Mouse (Mus musculus) cerebellum, adult 11 months (tissue): Measurements from ENCODE around the gene Rwdd3.
A peak's percentile ranks its signal among the peaks of the same experiment; 100 is the strongest.

Source experiments
- DNase-seq: peaks from one replicate; pipeline ENCODE4 v3.0.0; 2022

Gene Rwdd3

DNA sequence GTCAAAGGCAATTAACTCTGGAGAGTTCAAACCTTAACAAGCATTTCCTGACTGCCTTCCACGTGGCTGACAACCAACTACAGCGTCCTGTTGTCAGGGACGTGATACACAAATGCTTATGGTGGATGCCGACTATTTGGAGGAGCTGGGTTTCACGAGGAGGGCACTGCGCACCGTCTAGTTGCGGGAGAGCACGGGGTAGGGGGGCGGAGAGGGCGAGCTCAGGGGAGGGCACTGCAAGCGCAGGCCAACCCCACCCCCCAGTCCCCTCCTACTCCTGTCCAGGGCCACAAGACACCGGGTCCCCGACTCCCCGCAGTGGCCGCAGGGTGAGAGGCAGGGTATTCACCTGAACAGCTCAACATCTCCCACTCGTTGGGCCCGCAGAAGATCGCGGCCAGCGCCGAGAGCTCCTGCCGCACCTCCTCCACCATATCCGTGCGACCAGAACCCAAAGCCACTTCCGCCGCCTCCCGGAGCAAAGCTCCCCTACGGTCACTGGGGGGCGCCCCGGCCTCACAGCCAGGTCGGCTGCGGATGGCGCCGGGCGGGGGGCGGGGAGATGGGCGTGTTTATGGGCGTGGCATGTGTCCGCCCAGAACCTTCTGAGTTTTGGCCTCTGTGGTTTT, at the start of gene Rwdd3:
TSS of gene Rwdd3 (minus strand) at position 453 of the 629 bp plus-strand sequence.
- peak; percentile 89 for DNase-seq

DNA sequence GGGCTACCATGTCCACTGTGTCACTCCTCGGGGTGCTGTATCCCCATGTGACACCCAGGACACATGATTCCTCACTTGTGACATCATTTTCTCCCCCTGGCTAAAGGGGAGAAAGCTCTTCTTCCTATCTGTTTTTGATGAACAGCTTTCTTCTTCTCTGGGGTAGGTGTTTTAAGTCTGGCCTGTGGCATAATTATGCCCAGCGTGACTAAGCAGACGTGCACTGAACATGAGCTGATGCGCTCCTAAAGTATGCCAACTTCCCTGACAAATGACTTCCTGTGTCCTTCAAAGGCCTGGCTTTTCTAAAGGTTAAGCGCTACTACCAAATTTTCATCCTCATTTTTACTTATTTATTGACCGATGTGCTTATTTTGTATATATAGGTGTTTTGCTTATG, 45.5 kb upstream of the Rwdd3 start:
- DNase-seq = no peak

DNA sequence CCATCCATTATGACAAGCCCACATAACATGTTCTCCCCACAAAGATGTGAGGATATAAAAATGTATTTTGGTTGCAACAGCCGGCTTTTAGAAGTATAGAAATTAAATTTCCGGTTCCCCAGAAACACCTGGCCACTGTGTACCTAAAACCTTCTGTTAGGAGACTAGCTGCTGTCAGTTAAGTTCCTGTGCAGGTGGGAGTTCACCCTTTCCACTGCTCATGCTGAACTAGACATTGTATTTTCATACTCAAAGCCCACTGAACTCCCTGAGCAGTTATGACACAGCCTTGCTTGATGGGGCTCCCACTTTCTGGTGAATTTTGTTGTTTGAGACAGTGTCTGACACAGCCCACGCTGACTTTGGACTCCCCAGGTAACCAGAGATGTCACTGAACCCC, 42.0 kb upstream of the Rwdd3 start:
- DNase-seq = no peak

DNA sequence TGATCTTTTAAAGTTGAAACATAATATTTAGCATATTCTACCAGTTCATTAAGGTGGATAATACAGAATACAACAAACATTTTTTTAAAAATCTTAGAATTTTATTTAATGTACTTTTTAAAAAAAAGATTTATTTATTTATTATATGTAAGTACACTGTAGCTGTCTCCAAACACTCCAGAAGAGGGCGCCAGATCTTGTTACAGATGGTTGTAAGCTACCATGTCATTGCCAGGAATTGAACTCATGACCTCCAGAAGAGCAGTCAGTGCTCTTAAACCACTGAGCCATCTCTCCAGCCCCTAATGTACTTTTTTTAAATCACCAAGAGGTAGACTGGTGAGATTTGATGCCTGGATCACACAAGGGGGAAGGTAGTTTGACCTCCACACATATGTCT, 40.7 kb upstream of the Rwdd3 start:
- DNase-seq = no peak

DNA sequence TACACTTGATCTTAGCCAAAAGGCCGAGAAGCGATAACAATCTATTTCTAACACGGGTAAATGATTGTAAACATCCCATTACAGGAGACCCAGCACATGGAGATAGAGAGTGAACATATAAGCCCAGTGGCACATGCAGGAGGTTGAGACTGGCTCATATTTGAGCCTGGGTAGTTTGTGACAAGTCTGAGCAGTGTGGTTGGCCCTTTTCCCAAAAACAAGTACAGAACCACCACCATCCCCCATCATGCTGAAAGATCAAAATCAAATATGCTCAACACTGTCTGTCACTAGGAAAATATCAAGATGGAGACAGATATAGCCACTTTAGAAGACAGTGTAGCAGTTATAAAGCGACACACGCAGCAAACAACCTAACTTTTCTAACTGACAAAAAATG, 37.5 kb upstream of the Rwdd3 start:
- DNase-seq = no peak

DNA sequence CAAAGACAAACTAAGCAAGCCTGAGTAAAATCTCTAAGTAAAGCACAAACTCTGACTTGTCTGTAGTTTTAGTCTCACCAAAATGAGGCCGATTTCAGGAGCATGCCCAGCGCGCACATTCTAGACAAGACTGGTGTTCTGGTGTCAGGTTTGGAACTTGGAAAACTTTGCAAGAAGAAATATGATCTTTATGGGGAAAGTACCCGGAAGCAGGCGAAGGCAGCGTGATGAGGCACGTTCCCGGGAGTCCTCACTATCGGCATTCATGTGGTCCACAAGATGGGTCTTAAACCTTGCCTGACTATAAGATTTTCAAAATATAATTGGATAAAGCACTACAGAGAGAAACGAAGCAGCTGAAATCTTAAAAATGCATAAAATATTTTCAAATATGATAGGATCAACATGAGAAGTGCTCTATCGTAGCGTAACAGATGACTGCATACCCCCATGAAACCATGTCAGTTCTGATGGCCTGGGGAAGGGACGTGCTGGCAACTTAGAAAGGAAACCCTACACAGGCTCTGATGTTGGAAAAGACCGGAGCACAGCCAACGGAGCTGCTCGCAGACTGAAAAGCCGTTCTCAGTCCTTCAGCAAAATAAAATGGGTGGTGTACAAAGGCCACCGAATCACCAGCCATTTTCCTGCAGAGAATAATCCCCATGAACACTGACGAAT, 34.8 kb upstream of the Rwdd3 start:
- DNase-seq = no peak

DNA sequence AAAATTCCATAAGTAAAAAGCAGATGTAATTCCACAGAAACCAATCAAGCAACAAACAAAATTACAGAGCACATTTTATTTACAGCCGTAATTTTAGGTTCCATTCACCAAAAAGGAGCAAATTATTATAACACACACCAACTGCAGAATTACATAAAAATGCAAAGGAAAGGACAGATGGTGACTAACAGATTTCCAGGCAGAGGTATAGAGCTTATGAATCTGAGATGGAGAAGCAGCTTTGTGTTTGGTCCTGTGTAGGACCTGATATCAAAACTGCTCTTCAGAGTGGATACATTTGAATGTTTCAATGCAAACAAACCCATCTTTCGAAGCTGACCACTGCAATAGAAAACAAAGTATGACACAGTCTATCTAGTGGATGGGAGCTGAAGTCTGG, 31.1 kb upstream of the Rwdd3 start:
- no peak for DNase-seq

DNA sequence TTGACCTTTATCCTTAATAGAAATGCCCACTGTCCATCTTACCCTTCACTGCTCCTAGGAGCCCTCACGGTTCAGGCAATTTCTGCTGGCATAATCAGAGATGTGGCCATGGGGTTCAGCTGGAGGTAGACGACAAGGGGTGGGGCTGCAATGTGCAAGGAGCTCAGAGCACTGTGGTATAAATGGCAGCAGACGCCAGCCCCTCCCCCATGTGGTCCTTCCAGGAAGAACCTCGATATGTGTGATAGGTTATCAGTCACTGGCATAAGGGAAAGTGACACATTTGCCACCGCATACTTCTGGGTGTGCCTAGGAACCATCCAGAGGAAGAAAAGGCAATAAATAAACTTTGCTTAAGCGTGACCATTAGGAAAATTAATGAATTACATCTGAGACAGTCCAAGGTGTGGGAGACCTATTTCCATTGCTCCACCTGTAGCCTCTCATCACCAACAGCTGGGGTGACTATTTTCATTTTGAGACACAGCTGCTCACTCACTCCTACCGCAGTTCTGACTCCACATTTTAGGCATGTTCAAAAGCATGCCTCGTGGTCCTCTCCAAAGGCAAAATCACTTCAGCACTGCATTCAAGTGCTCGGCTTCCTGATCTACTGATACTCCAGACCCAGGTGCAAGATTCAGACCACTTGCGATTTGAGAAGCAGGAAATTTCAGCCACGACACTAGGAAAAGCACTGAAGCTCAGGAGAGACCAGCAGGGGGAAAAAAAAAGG, 29.7 kb upstream of the Rwdd3 start:
- DNase-seq = no peak

DNA sequence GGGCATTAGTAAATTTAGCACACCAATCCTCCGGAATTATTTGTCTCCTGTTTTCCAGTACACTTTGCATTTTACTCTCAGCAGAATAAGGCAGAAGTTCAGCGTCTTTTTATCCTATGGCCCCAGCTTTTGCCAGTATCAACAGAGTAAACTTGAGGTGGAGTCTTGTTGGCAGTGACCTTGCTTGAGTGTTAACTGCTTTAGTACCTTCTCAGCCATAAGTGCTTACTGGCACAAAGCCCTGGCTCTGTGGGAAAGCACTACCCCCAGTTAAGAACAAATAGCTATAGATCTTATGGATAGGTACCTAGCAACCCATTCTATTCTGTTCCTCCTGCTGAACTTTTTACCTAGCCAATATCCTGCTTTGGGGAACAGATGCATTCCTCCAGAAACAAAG, 17.7 kb upstream of the Rwdd3 start:
- DNase-seq = no peak

DNA sequence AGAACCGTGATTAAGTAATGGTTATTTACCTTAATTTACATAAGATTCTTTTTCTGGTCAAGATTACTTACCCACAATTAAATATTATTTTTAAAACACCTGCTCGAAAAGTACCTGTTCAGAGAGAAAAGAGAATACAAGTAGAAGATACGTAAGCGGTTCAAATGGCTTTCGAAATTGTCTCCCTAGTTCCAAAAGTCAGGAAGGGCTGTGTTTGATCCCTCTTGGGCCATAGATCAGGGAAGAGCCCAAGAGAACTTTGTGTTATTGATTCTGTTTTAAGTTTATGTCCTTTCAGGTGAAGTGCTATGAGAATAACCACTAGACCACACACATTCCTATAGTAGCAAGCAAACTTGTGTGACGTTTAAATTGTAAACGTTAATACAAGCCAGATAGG, 16.0 kb upstream of the Rwdd3 start:
- no peak for DNase-seq

DNA sequence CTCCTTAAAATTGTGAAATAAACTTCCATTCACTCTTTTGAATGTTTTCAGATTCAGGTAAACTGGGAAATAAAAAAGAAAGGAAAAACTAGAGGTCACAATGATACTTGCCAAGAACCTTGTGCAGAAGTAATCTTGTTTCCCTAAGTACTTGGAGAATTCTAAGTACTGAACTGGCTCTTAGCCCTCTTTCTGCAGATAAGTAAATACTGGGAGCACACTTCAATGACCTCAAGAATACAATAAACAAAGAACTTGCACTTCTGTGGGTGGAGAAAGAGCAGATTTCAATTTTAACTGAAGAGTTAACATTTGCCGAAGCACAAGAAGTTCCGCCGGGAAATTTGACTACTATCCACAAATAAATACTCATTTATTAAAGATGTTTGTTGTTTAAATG, 15.4 kb upstream of the Rwdd3 start:
- no peak for DNase-seq

DNA sequence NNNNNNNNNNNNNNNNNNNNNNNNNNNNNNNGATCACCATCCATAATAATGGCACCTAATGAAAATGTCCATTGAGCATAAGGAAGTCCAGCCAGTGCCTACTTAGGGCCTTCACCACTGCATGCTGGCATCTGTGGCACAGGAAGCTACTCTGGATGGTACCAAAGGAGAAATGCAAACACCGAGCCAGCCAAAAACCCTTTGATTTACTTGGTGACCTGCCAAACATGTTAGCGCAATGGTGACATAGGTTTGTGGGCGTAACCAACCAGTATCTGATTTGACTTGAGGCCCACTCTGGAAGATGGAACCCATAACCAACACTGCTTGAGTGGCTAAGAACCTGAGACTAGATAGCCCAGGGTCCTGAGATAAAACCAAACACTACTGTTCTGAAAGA, 13.7 kb upstream of the Rwdd3 start:
- DNase-seq = no peak

DNA sequence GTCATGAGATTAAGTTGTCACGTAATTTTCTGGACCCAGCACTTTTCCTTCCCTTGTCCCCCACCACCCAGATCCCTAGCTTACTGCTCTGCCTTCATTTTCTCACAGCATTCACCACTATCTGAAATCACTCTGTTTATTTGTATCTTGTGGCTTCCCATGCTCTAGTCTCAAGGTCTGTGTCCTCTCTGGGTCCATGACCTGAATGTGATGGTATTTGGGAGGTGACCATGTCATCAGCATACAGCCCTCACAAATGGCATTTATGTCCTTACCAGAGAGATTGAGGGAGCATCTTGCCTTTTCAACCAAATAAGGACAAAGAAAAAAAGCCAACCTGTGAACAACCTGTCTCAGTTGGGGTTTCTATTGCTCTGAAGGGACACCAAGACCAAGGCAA, 4.5 kb upstream of the Rwdd3 start:
- DNase-seq = no peak

DNA sequence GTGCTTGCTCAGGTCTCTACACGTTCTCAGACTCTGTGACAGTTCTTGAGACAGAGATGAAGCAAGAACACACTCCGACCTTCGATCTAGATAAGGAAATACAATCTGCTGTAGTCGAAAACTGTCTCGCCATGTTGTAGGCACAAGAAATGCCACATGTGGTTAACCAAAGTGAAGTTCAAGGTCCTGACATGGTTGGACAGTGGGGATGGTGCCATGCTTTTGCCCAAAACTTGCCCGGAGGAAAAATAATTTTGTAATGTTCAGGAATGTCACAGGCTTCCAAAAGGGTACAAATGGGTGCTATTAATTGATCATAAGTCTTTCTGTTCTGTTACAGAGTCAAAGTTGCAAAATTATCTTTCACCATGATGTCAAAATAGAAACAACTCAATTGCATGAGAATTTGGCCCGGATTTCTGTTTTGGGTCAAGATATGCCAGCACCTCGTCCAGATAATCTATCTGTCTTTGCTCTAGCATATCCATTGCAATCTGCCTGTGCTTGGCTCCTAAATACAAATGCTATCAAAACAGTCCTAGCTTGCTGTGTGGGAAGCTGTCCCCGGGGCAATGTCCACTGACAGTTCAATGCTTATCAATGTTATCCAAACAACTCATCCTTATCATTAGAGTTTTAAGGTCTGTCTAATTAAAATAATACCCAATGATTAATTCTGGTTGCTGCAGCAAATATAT, 2.9 kb upstream of the Rwdd3 start:
- DNase-seq = no peak

DNA sequence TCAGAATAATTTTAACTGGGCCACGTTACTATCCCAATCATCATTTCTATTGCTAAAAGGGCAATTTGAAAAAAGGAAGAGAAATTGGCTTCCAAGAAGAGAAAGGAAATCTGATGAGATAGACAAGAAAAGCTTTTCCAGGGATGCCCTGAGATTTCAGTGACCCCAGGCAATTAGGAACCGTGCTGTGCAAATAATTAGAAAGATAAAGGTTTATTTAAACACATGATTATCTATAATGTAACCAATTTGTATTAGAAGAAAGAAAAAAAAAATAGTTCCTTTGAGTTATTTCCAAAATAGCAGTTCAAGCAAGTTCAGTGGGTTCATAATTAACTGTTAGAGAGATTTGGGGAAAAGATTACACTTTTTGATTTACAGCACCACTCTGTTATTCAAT, 1.2 kb upstream of the Rwdd3 start:
- DNase-seq = no peak

DNA sequence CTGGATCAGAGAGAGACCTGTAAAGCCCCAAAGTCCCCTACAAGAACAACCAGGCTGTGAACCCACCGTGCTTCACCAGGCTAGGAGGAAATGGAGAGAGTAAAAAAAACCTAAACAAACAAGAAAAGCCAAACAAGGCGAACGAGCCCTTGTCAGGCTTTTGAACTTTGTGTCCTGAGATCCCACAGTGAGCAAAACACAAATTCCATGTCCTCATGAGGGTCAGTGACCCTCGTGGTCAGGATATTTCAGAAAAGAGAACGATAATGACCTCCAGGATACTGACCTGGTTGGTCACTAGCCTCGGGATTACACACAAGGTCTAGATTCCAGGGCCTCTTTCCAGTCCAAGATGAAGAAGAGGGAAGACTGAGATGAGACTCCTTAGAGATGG, 374 bp upstream of the Rwdd3 start:
- no peak for DNase-seq

DNA sequence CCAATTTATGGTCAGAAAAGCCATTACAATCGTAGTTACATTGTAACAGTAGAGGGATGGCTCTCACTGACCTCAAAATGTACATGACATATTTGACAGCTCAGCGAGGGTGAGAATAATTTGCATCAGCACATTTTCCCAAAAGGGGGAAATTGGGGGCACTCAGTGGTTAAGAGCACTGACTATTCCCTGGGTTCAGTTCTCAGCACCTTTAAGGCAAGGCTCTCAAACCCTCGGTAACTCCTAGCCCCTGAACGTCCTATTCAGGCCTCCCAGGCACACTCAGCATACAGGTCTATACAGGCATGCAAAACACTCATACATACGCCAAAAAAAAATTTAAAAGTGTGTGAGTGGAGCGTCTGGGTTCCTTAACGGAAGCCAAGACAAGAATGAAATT, 864 bp downstream of the Rwdd3 start:
- DNase-seq = no peak

DNA sequence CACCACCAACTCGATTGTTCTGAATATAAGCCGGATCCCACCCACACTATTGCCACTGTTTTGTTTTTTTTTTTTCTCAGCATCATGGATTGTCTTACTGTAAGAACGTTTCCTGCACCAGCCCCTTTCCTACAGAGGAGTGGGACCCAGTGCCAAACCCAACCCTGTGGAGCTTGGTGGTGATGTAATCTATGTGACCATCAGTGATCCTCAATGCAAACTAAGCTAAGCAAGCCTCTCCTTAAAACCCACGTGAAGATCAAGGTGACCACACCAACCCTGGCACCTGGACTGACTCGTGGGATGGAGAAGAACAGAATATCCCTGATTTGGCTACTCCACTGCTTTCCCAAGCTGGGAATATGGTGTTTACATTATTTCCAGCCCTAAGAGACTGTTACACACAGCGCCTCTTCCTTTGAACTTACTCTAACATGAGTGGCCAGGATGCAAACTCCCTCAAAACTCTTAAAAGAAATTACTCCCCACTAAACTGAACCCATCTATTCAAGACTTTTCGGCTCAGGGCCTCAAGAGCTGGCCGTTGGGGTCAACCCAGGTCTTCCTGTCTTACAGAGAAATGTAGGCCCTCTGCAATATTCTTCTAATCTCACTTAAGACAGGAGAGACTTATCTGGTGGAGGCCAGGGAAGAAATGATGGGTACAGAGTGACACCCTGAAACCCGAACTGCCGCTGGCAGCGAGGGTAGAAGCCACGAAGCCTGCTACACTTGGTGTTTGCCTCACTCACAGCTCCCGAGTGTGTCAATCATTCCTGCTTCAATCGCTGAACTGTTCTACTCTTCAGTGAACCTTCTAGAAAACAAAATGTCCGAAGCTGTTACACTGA, 2.2 kb downstream of the Rwdd3 start:
- no peak for DNase-seq

DNA sequence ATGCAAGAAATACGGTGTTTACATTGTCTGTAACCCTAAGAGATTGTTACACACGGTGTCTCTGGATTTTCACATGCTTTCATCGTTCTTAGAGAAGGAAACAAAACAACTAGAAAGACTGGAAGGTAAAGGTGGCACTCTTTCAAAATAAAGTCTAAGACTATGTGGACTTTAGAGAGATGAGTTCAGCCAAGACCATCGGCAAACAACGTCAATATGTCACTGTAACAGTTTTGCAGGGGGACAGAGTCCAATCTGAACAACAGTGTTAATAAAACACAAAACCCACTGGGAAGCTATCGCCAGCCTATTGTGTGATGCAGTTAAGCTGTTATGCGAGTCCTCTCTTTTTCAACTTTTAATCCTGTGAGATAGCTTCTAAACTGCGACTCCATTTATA, 2.9 kb downstream of the Rwdd3 start:
- no peak for DNase-seq

DNA sequence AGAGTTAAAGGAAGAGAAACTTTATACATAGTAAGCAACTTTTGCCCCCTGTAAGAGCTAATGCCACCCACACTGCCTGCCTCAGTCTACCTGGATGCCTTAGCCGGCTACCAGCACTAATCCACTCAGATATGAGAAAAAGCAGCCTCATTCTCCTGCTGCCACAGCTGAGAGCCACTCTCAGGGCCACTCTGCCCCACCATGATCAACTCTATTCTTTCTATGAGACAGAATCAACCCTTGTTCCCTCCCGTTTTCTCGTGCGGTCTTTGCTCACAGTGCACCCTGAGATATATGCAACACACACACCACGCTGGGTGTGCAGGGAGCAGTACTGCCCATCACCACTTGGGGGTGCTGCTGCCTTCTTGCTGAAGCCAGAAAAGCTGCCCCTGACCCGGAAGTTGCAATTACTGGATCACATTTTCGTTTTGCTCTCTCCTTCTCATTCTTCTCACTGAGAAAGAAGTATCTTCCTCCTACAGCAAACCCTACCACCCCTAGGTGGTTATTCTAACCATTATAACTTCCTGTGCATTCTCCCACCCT, 8.2 kb downstream of the Rwdd3 start:
- DNase-seq = peak; percentile 23

DNA sequence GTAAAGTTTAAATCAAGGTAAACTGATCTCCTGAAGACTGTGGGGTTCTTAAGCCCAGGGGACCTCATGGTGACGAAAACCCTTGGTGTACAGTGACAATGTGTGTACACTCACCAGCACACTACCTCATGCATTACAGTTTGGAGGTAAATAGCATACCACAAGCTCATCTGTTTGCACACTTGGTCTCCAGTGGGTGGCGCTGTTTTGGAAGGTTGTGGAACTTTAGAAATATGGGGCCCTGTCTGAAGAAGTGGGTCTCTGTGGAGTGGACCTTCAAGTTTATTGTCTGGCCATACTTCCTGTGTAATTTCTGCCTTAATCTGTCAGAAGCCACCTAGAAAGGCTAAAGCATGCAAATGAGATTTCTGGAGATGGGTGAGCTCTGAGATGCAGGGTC, 9.8 kb downstream of the Rwdd3 start:
- DNase-seq = no peak

DNA sequence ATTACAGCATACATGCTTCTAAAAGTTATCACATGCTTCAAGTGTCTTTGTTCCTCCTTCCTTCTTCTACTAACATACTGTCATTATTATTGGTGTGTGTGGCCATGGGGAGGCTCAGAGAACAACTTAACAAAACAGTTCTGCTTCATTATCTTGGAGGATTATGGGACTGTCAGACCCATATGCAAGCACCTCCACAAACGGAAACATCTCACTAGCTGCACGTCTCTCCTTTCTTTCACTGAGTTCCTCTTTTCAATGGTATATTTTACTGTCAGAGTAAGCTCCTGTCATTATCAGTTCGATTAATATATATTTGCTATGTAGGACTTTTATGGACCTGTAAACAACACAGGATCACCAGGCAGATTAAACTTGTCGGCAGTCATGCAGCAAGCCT, 11.1 kb downstream of the Rwdd3 start:
- no peak for DNase-seq

DNA sequence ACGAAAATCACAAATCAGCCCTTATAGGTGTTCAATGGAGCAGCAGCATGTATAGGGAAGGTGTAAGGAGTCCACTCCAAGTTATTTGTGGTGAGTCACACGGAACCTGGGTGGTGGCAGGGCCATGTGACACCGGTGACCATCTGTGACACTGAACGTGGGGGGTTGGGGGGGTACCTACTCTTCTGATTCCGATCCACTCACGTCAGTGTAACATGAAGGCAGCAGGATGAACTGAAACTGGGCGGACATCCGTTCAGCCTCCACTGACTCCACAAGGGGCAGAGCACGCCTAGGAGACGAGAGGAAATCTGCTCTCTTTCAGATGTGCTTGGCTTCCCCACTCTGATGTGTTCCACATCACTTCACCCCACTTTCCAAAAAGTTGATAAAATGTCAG, 11.9 kb downstream of the Rwdd3 start:
- peak; percentile 39 for DNase-seq
